8 mouse cellular contexts compared by ENCODE assay signal in the genomic region with DNA sequence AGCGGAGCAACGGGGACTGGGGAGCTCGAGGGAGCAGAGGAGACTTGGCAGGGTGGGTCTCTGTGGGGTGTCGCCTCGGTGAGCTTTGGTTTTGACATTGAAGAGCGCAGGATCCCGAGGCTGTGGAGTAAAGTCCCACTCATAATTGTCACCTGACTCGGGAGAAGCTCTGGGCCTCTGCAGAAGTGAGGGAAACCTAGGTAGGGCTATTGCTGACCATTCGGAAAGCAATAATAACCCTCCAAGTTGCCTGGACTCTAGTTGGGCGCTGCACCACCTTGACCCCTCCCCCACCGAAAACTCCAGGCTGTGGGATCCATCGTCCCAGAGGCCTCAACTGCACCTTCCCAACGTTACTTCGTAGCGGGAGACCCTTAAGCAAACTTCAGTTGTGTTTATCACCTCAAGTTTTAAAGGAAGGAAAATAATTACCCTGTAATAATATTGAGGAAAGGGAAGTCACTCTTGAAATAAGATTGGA. TPM values are rescaled to one million over a fixed set of nuclear protein-coding genes. Genes with fewer than 3 reads are reported as not detected.
DNase-seq lines count a peak whose midpoint lies in the region; ATAC-seq and TF ChIP-seq lines count a peak whose summit lies in the region.

No protein-coding gene starts in this region.

- peaks cover 4% of the 10 kb centered on the region; the same call in 1 of the 2 replicates for H3K36me3 ChIP-seq in heart, embryonic 12.5 days
- peaks cover 6% of the 10 kb centered on the region for H3K36me3 ChIP-seq in G1E (replicated peaks)
- H3K36me3 ChIP-seq in forebrain, embryonic 14.5 days (ENCODE audit: control insufficient read depth, insufficient read depth, low read length) = peaks cover 3% of the 10 kb centered on the region
- no peaks in the 10 kb centered on the region for H3K36me3 ChIP-seq in liver, embryonic 13.5 days
- H3K36me3 ChIP-seq in stomach, embryonic 14.5 days (ENCODE audit: control insufficient read depth, insufficient read depth, low read length) = 0 out of 2 replicates have a peak, but pooled peaks cover 3% of the 10 kb centered on the region

- no peak for DNase-seq in heart, postnatal 36 days
- DNase-seq in G1E (ENCODE audit: low spot score) = no peak
- DNase-seq in forebrain, embryonic 14.5 days (ENCODE audit: low spot score) = no peak
- no peak for DNase-seq in liver, embryonic 13.5 days
- DNase-seq in cerebellum, adult 11-12 months = no peak
- no peak for DNase-seq in right cerebral cortex, postnatal 4 days

- peak; percentile 63 for ATAC-seq in heart, embryonic 12.5 days (ENCODE audit: insufficient number of reproducible peaks, low FRiP score)
- ATAC-seq in G1E (ENCODE audit: extremely low read depth, insufficient number of reproducible peaks, low FRiP score, poor library complexity, severe bottlenecking) = 0 out of 2 replicates have a peak, but pooled peaks have one; percentile 3
- ATAC-seq in forebrain, embryonic 14.5 days = no peak
- ATAC-seq in liver, embryonic 13.5 days (ENCODE audit: low read depth) = peak; percentile 45
- ATAC-seq in stomach, embryonic 14.5 days (ENCODE audit: insufficient number of reproducible peaks, insufficient read depth, low FRiP score, low read depth) = no peak

- H3K4me1 ChIP-seq in heart, embryonic 12.5 days (replicated peaks) = peaks cover 6% of the 10 kb centered on the region
- H3K4me1 ChIP-seq in G1E (ENCODE audit: insufficient read depth, low read depth, low read length) = peaks cover 11% of the 10 kb centered on the region; the same call in 1 of the 2 replicates
- peaks cover 15% of the 10 kb centered on the region for H3K4me1 ChIP-seq in forebrain, embryonic 14.5 days (ENCODE audit: control insufficient read depth, insufficient read depth, low read length)
- H3K4me1 ChIP-seq in liver, embryonic 13.5 days (replicated peaks) = peaks cover 10% of the 10 kb centered on the region
- 0 out of 2 replicates have a peak, but pooled peaks cover 4% of the 10 kb centered on the region for H3K4me1 ChIP-seq in stomach, embryonic 14.5 days (ENCODE audit: control insufficient read depth, insufficient read depth, low read length)

- peak overlapping the region; percentile 98 for H3K4me3 ChIP-seq in heart, embryonic 12.5 days
- peak overlapping the region; percentile 87 for H3K4me3 ChIP-seq in G1E (ENCODE audit: low read depth, low read length)
- peak overlapping the region; percentile 73 for H3K4me3 ChIP-seq in forebrain, embryonic 14.5 days (ENCODE audit: low read depth, low read length)
- peak overlapping the region; percentile 76 for H3K4me3 ChIP-seq in liver, embryonic 13.5 days (replicated peaks)
- peak overlapping the region; percentile 51 for H3K4me3 ChIP-seq in stomach, embryonic 14.5 days (ENCODE audit: low read depth, low read length)

- no peaks in the 10 kb centered on the region for H3K27me3 ChIP-seq in heart, embryonic 12.5 days (replicated peaks)
- no peaks in the 10 kb centered on the region for H3K27me3 ChIP-seq in G1E (ENCODE audit: insufficient read depth, low read length)
- H3K27me3 ChIP-seq in forebrain, embryonic 14.5 days (replicated peaks; ENCODE audit: control insufficient read depth, insufficient read depth, low read length) = no peaks in the 10 kb centered on the region
- no peaks in the 10 kb centered on the region for H3K27me3 ChIP-seq in liver, embryonic 13.5 days
- H3K27me3 ChIP-seq in stomach, embryonic 14.5 days (ENCODE audit: control insufficient read depth, insufficient read depth, low read length) = no peaks in the 10 kb centered on the region

- peak overlapping the region; percentile 88 for H3K9ac ChIP-seq in heart, embryonic 12.5 days
- peak overlapping the region; percentile 77 for H3K9ac ChIP-seq in forebrain, embryonic 14.5 days (ENCODE audit: low read length)
- H3K9ac ChIP-seq in liver, embryonic 13.5 days = peak overlapping the region; percentile 71
- peak overlapping the region; percentile 22 for H3K9ac ChIP-seq in stomach, embryonic 14.5 days (replicated peaks; ENCODE audit: low read depth, low read length)

- H3K4me2 ChIP-seq in heart, embryonic 12.5 days = peak overlapping the region; percentile 67
- H3K4me2 ChIP-seq in forebrain, embryonic 14.5 days (ENCODE audit: low read length) = peak overlapping the region; percentile 61
- peak overlapping the region; percentile 77 for H3K4me2 ChIP-seq in liver, embryonic 13.5 days
- peak overlapping the region; percentile 51 for H3K4me2 ChIP-seq in stomach, embryonic 14.5 days (replicated peaks; ENCODE audit: low read depth, low read length)

- under 1% methylated on average over 15 of the region's 15 CpGs for WGBS in heart, embryonic 12.5 days
- under 1% methylated on average over 15 of the region's 15 CpGs for WGBS in forebrain, embryonic 14.5 days
- under 1% methylated on average over 15 of the region's 15 CpGs for WGBS in liver, embryonic 13.5 days (ENCODE audit: insufficient replicate concordance)
- 0% methylated on average over 15 of the region's 15 CpGs for WGBS in stomach, embryonic 14.5 days

- H3K9me3 ChIP-seq in heart, embryonic 12.5 days (replicated peaks) = no peaks in the 10 kb centered on the region
- no peaks in the 10 kb centered on the region for H3K9me3 ChIP-seq in G1E (replicated peaks)
- no peaks in the 10 kb centered on the region for H3K9me3 ChIP-seq in forebrain, embryonic 14.5 days (replicated peaks; ENCODE audit: control insufficient read depth, low read length)
- no peaks in the 10 kb centered on the region for H3K9me3 ChIP-seq in liver, embryonic 13.5 days (replicated peaks)
- no peaks in the 10 kb centered on the region for H3K9me3 ChIP-seq in stomach, embryonic 14.5 days (ENCODE audit: control insufficient read depth, low read depth, low read length)

- peak overlapping the region; percentile 83 for H3K27ac ChIP-seq in heart, embryonic 12.5 days (ENCODE audit: poor library complexity, severe bottlenecking)
- H3K27ac ChIP-seq in forebrain, embryonic 14.5 days (ENCODE audit: low read depth, low read length) = peak overlapping the region; percentile 69; the same call in 1 of the 2 replicates
- peak overlapping the region; percentile 39; the same call in 1 of the 2 replicates for H3K27ac ChIP-seq in liver, embryonic 13.5 days
- peak overlapping the region; percentile 17; the same call in 1 of the 2 replicates for H3K27ac ChIP-seq in stomach, embryonic 14.5 days (ENCODE audit: low read length)

- no peak for TF ChIP-seq CTCF in G1E (IDR thresholded peaks at IDR 0.05; ENCODE audit: low read depth, low read length)

- intact Hi-C loops in heart, postnatal 36 days (cut with DNase I) = loop anchor here (2.0 to 10.0 kb wide), 2 partner anchors 68 to 972 kb away; a partner anchor contains a TSS

RNA-seq across cellular contexts. Expression of a gene that starts 0.3 kb away (rescaled TPM):
- 39.1 and 40.0 TPM in 2 replicates for polyA plus RNA-seq in heart, embryonic 12.5 days (2016; fragmentation: Nextera tagmentation; extraction: Ambion mirVana)
- 10 to 100 TPM; 39.5 to 40.9 TPM for total RNA-seq in heart, postnatal 36 days (2021)
- 27.6 and 28.3 TPM in 2 replicates for total RNA-seq in G1E (2014; fragmentation: Nextera tagmentation)
- 37.5 and 41.5 TPM in 2 replicates for total RNA-seq in G1E (2017)
- 1.7 and 2.3 TPM in 2 replicates for polyA plus RNA-seq in G1E (2012)
- 71.9 and 72.0 TPM in 2 replicates for polyA plus RNA-seq in forebrain, embryonic 14.5 days (2014; fragmentation: Nextera tagmentation; extraction: Ambion mirVana)
- polyA plus RNA-seq in liver, embryonic 13.5 days (2015; fragmentation: Nextera tagmentation; extraction: Ambion mirVana) = 9.6 and 12.3 TPM in 2 replicates
- 42.1 and 49.1 TPM in 2 replicates for polyA plus RNA-seq in stomach, embryonic 14.5 days (2014; fragmentation: Nextera tagmentation; extraction: Ambion mirVana)

Comparison
In these comparisons a context has a peak if more than half of its experiments do, and no peak if none do; other contexts are left out.
1. ATAC-seq: peak in heart, embryonic 12.5 days (single experiment), G1E (single experiment) and liver, embryonic 13.5 days (single experiment); none in forebrain, embryonic 14.5 days (single experiment) and stomach, embryonic 14.5 days (single experiment).
2. H3K27ac ChIP-seq: peak in every context shown above with its lines; median percentile 83 in heart, embryonic 12.5 days; 69 in forebrain, embryonic 14.5 days; 39 in liver, embryonic 13.5 days; 17 in stomach, embryonic 14.5 days.
3. H3K9ac ChIP-seq: peak in every context shown above with its lines; median percentile 88 in heart, embryonic 12.5 days; 77 in forebrain, embryonic 14.5 days; 71 in liver, embryonic 13.5 days; 22 in stomach, embryonic 14.5 days.
4. Peak in every context shown above with its lines, with median percentiles within 50 percentile points of each other: H3K4me2 ChIP-seq and H3K4me3 ChIP-seq.